Mouse (Mus musculus) adrenal gland, postnatal 4 days (tissue): ENCODE measurements around the gene Cyp4a14. TPM values are rescaled to one million over a fixed set of nuclear protein-coding genes. Genes with fewer than 3 reads are reported as not detected.
"Not testable (repeated sequence)": the region's sequence is repeated elsewhere in the genome, so short reads cannot be mapped to it uniquely, and the experiment has no call there.

Source experiments
- DNase-seq, 2 experiments: peaks; one replicate each; pipeline ENCODE4 v3.0.0; 2021 to 2022; ENCODE audit warnings: low spot score in 2 of 2, mixed read lengths in 2 of 2
- long read RNA-seq, 2 experiments: library from polyadenylated mRNA; stranded (forward); transcript quantifications; one replicate each; pipeline ENCODE4 v2.0.0; 2021
- total RNA-seq, 2 experiments: library from RNA; stranded (reverse); gene quantifications; 2 replicates each; pipeline ENCODE4 v1.2.3; 2021

Gene Cyp4a14
- 10 to 100 TPM in 1 of 2 experiments, 1 to 10 TPM in 1; 2.7 to 26.4 TPM for total RNA-seq
- long read RNA-seq, experiment 1, transcript Cyp4a14-201 (12 exons, 2,496 nt) = major isoform, 13 of 16 reads
- long read RNA-seq, experiment 1, partial matches to known transcripts = 0 of 16 reads
- long read RNA-seq, experiment 1, other reads (novel, unspliced or antisense) = 2 of 16 reads
- long read RNA-seq, experiment 2 = 0 reads

DNA sequence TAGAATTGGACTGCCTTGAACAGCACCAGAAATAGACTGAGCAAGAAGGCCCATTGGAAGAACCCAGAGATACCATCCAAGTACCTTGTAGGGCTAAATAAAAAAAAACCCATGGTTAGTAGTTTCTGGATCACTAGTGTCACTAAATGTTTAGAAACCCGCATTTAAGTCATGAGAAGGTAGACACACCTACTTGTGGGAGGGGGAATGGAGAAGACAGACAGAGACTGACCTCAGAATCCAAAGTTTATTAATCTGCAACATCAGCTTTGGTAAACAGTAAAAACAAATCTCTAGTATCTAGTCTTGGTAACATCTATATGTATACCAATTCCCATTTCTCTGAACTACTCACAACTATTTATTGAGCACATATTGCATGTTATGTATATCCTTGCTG is at the start of gene Cyp4a14:
TSS of gene Cyp4a14 (minus strand) at position 142 of the 400 bp plus-strand sequence.
- no peak for DNase-seq

DNA sequence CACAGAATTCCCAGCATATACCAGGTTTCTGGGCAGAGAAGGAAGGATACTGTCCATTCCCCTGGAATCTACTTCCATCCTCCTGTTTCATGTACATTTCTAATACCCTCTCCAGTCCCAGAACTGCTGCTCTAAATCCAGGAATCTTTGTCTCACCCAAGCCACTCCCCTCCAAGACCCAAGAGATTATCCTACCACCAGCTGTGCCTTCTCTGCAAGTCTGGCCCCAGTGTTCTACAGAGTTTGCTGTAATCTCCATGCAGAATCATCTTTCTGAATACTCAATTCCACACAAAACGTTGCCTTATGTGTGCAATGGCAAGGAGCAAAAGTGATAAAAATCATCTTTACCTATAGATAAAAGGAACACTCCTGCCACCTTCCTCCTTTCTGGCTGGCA is 49.2 kb upstream of the Cyp4a14 start:
- DNase-seq = no peak

DNA sequence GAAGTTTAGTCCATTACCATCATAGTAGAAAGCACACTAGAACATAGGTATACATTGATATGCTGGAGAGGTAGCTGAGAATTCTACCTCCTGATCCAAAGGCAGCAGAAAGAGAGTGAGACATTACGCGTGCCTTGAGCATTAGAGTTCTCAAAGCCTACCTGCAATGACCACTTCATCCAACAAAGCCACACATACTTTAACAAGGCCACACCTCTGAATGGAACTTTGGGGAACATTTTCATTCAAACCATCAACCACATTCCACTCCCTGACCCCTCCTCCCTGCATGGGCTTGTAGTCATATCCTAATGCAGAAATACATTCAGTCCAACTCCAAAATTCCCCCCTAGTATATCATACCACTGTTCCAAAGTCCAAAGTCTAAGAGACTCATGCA is 25.8 kb upstream of the Cyp4a14 start:
- DNase-seq = no peak

DNA sequence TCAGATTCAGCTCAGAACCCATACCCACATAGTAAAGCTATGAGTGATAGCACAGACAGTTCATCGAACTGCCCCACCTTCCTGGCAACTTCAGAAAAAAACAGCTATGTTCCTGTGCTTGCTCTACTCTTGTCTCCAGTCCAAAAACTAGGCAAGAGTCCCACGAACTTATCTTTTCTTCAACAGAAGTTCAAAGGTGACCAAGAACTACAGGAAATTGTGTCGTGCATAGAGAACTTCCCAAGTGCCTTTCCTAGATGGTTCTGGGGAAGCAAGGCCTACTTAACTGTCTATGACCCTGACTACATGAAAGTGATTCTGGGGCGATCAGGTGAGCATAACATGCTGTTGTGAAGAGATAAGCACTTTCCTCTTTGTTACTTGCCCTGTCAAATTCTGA is 23.5 kb upstream of the Cyp4a14 start:
- no peak for DNase-seq

DNA sequence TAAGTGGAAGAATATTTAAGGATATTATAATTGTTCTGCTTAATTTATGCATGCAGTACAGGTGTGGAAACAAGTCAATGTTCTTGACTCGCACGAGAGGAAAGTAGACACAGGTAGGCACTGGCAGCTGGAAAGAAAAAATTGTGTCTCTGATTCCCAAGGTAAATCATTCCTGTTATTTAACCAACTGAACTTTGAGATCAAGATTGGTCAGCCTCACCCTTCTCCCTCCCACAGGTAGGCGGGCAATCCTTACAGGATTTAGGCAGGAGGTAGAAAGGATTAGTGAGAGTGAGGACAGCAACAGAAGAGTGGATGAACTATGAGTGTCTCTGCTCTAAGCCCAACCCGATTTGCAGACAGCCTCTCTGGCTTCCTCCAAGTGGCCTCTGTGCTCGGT is 22.1 kb upstream of the Cyp4a14 start, which contains the start of gene Cyp4a10:
TSS of gene Cyp4a10 (plus strand) at position 265 of the 400 bp plus-strand sequence.
- DNase-seq = not testable (repeated sequence)

DNA sequence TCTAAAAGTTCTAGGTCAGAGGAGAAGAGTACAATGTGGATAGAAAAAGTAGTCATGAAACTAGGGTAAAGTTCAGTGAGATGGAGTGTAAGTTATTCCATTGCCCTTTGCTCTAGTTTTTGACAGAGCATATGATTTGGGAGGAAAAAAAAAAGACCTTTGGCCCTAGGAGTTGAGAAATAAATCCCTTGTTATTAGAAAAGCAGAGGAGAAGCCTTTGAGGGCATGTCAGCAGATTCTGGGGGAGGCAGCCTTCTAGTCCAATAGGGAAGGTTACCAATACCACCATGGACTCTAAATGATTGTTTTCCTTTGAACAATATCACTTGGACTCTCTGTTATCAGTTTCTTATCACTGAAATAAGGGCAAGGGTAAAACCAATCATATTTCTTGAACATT is 18.0 kb upstream of the Cyp4a14 start:
- DNase-seq = not testable (repeated sequence)

DNA sequence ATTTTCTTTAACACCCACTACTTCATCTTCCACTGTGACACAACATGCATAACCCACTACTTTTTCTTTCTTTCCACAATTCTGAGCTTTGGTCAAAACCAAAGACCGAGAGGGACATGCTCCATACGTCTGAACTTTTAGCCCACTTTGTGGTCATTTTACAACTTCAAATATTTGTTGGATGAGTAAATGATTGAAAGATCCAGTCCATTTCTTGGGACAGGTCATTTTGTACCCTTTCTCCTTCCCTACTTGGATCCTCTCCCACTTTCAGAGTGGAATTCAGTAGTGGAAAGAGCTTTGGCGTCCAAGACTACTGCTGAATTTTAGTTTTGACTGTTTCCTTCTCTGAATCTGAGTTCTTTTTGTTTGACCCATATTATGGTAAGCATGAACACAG is 1.5 kb upstream of the Cyp4a14 start:
- no peak for DNase-seq

DNA sequence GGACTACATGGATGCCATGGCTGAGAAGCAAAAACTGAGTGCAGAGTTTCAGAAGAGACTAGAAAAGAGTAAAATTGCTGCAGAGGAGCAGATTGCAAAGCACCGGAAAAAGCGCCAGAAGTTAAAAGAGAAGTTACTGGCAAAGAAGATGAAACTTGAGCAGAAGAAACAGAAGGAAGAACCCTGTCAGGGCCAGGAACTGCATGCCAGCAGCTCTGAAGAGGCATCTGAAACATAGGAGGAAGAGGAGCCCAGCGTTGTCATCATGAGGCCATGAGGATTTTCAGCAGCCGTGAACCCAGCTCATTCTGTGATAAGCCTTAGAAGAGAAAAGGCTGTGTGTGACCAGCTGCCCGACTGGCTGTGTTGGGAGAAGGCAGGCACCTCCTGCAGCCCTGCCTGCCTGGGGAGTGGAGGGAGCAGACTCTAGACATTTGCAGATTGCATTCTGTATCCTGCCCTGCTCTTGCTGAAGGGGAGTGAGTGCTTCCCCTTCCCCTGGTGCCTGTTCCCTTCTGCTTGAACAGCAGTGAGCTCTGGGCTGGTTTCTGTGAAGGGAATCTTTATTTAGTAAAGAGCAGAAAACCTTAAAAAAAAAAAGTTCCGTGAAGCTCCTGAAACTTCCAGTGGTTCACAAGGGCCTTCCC is 14.8 kb downstream of the Cyp4a14 start:
- no peak for DNase-seq

DNA sequence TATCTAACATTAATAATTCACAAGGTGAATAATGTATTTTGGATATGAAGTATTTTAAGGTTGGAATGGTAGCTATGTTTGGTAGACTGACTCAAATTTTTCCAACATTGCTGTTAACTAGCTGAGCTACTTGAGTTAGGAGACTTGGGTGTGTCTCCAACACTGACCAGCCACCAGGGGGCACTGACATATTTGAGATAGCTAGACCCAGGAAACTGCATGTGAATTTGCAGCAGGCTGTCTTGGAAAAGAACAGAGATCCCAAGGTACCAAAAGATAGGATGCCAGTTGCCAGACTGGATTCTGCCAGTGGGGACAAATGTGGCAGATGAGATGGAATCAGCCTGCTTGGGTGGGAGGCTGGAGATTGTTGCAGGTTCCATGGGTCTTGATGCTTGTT is 19.9 kb downstream of the Cyp4a14 start:
- not testable (repeated sequence) for DNase-seq

DNA sequence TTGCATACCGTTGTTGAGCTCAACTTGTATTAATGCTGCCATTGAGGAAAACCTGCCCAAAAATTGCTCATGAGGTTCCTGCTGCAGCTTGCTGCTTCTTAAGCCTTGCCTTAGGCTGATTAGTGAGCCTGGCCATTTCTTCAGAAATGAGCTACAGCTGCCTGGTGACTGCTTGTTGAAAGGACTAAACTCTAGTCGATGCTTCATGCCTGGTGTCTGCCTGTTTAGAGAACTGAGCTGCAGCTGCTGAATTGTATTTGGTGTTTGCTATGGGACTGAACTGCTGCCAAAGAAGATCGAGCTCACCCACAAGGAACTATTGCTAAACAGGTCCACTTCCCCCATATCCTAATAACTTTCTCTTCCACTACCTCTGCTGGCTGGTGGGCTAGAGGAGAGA is 22.4 kb downstream of the Cyp4a14 start:
- DNase-seq = not testable (repeated sequence)

DNA sequence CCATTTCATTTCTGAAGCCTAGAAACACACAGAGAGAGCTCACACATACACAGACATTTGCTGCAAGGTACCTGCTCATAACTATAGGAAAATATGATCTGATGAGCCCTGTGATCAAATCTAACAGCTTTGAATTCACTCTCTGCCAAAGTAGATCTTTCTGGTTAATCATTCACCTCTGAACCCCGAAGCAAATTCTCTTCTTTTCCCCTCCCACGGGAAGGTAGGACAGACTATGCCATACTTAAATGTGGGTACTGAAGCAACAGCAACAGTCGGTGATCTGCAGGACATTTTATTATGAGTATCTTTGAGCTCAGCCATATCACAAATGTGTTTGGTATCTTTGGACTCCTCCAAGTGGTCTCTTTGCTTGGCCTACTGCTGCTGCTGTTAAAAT is 43.6 kb downstream of the Cyp4a14 start, which contains the start of gene Cyp4a30b:
TSS of gene Cyp4a30b (plus strand) at position 301 of the 400 bp plus-strand sequence.
- DNase-seq = no peak

DNA sequence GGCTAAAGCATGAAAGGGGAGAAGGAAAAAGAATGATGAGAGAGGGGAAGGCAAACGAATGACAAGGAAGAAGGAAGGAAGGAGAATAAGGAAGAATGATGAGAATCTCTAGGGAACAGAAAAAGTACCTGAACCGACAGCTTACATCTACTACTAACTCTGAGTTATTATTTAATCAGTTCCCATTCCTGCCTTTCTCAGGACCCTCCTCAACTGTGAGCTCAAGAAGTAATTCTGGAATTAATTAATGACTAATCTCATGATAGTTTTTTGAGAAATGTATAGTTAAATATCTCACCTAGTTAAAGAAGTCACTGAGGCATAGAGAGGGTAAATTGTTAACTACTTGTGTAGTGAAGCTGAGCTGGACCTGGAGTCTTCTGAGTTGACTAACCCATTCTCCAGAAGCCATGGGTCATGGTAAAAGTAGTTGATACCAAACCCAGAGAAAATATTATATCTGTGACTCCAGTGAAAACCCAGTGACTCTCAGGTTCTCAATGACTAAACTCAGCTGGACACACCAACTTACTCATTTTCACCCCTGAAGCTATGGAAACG is 45.3 kb downstream of the Cyp4a14 start:
- no peak for DNase-seq

Other genes starting within 250 kb of the Cyp4a14 start
- gene Cyp4a12a, start 197.1 kb downstream of the Cyp4a14 start, total RNA-seq = 1 to 10 TPM in 1 of 2 experiments, under 1 TPM in 1; 0.11 to 1.6 TPM
- 1 to 10 TPM in 1 of 2 experiments, under 1 TPM in 1; 0.50 to 1.2 TPM for gene Cyp4a12b, start 84.5 kb downstream of the Cyp4a14 start, total RNA-seq
- gene Cyp4a30b, start 43.5 kb downstream of the Cyp4a14 start, total RNA-seq = not detected
- 1 to 10 TPM; 3.2 to 7.4 TPM for gene Cyp4a10, start 22.1 kb upstream of the Cyp4a14 start, total RNA-seq
- 1 to 10 TPM; 5.1 to 5.9 TPM for gene Cyp4a31, start 67.5 kb upstream of the Cyp4a14 start, total RNA-seq
- gene Cyp4a32, start 104.8 kb upstream of the Cyp4a14 start, total RNA-seq = 1 to 10 TPM in 1 of 2 experiments, under 1 TPM in 1; 0.81 to 4.4 TPM
- gene Cyp4b1, start 151.6 kb upstream of the Cyp4a14 start, total RNA-seq = 10 to 100 TPM; 22.1 to 27.5 TPM
- gene Efcab14, start 241.6 kb upstream of the Cyp4a14 start, total RNA-seq = 10 to 100 TPM; 68.1 to 71.2 TPM